Mouse (Mus musculus) midbrain, postnatal 0 days (tissue): ENCODE results near the gene Cuta. TPM values are rescaled to one million over a fixed set of nuclear protein-coding genes. Genes with fewer than 3 reads are reported as not detected.

Experiments used
- ATAC-seq: fragments of 200-750 bp; cut with Nextera tagmentation; 2 replicates; pipeline ENCODE4 v1.8.0; 2017; ENCODE audit warnings: moderate number of reproducible peaks, mild to moderate bottlenecking, moderate TSS enrichment, moderate library complexity; ENCODE audit not compliant: low FRiP score
- DNase-seq: peaks from one replicate; pipeline ENCODE4 v3.0.0-alpha.2; 2015; ENCODE audit warnings: low spot score
- H3K27ac ChIP-seq: fragments of 300-500 bp; sonication (generic); 2 replicates; pipeline ENCODE4 v1.5.1; 2014; ENCODE audit warnings: low read depth, mild to moderate bottlenecking, low read length, mixed read lengths
- H3K27me3 ChIP-seq: fragments of 300-500 bp; sonication (generic); 2 replicates; pipeline ENCODE4 v1.6.1; 2014; ENCODE audit warnings: low read length, control low read depth, mixed read lengths; ENCODE audit not compliant: insufficient read depth
- H3K36me3 ChIP-seq: fragments of 300-500 bp; sonication (generic); 2 replicates; pipeline ENCODE4 v1.6.1; 2014; ENCODE audit warnings: low read length, control low read depth, mixed read lengths; ENCODE audit not compliant: insufficient read depth
- H3K4me1 ChIP-seq: fragments of 300-500 bp; sonication (generic); 2 replicates; pipeline ENCODE4 v1.6.1; 2014; ENCODE audit warnings: mild to moderate bottlenecking, control low read depth, antibody characterized with exemption, low read length, mixed read lengths; ENCODE audit not compliant: insufficient read depth
- H3K4me2 ChIP-seq: fragments of 300-500 bp; sonication (generic); 2 replicates; pipeline ENCODE4 v1.6.1; 2014; ENCODE audit warnings: low read depth, mild to moderate bottlenecking, low read length, mixed read lengths; ENCODE audit not compliant: poor library complexity, severe bottlenecking
- H3K4me3 ChIP-seq: fragments of 300-500 bp; sonication (generic); 2 replicates; pipeline ENCODE4 v1.5.1; 2014; ENCODE audit warnings: low read depth, mild to moderate bottlenecking, low read length, moderate library complexity
- H3K9ac ChIP-seq: fragments of 300-500 bp; sonication (generic); replicated peaks from 2 replicates; pipeline ENCODE4 v1.6.1; 2014; ENCODE audit warnings: mild to moderate bottlenecking, low read length, moderate library complexity, mixed read lengths; ENCODE audit not compliant: poor library complexity, severe bottlenecking
- H3K9me3 ChIP-seq: fragments of 300-500 bp; sonication (generic); 2 replicates; pipeline ENCODE4 v1.6.1; 2016; ENCODE audit warnings: low read length, control low read depth
- CTCF ChIP-seq: IDR thresholded peaks from 2 replicates; pipeline ENCODE4 v1.5.1; 2016; ENCODE audit warnings: antibody characterized with exemption, mild to moderate bottlenecking
- WGBS: fragments of 180-500 bp; shearing (Covaris S2); extraction: QIAGEN DNeasy Blood & Tissue Kit; methylation state at CpG from one replicate; pipeline ENCODE4 v1.1.7; 2014; 5-methylcytosine and 5-hydroxymethylcytosine counted together
- polyA plus RNA-seq: library from polyadenylated mRNA; unstranded; fragments of >200 nt; fragmentation: Nextera tagmentation; extraction: Ambion mirVana; gene quantifications from 2 replicates; pipeline ENCODE4 v1.2.1, GENCODE M21; 2015
- total RNA-seq: library from RNA; depleted of rRNA; stranded (reverse); fragments of >200 nt; gene quantifications from 2 replicates; pipeline ENCODE4 v1.2.3, GENCODE M21; 2014

Gene Cuta
- total and polyA plus RNA-seq, 2 experiments from 2014 or later, result 55.6 to 143 TPM

DNA sequence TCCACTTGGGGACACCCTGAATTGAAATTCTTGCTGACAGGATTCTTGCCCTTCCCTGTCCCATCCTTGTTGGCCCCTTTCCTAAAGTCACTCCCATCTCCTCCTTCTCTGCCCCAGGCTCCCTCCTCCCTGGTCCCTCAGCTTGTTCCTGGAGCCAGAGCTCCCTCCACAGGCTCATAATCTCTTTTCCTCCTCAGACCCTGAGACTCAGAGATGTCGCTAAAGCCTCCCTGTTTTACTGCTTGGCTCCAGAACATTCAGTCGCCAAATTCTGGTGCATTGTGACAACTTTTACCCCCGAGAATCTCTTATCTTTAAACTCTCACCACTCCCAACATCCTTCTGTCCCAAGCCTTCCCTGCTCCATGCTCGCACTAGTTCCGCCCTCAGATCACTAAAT is 35.0 kb downstream of the Cuta start:
- no peak for ATAC-seq
- WGBS, result 57% methylated on average over 5 of the region's 5 CpGs
- TF ChIP-seq CTCF, result no peak; the same call in 1 of the 2 replicates

DNA sequence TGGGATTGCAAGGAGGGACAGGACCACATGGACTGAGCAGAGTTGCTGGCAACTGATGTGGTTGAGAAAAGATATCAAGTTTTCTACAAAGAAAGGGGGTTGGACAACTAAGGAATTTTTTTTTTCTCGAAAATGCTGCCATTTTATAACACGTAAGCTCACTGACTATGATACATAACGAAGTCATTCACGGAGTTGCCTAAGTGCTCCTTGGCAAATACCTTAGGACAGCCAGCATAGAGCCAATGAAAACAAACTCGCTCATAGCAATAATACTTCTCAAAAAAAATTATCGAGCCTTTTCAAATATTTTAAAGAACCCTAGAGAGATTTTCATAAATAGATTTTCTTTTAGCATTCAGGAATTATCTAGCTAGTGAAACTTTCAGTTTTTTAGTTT is 38.5 kb downstream of the Cuta start:
- Histone ChIP-seq H3K9ac (no peak overlapping the region), H3K27ac (no peak overlapping the region), H3K9me3 (no peaks in the 10 kb centered on the region), H3K4me1 (no peaks in the 10 kb centered on the region), H3K4me3 (no peak overlapping the region), H3K36me3 (no peaks in the 10 kb centered on the region), H3K27me3 (no peaks in the 10 kb centered on the region), H3K4me2 (no peak overlapping the region)
- ATAC-seq (no peak), DNase-seq (no peak)
- 77% methylated on average over 6 of the region's 6 CpGs for WGBS
- no peak for TF ChIP-seq CTCF

More for the DNA sequence above, 35.0 kb downstream of the Cuta start:
- no peaks in the 10 kb centered on the region for H3K36me3 ChIP-seq
- H3K27me3 ChIP-seq, result no peaks in the 10 kb centered on the region
- H3K9ac ChIP-seq, result no peak overlapping the region
- H3K4me1 ChIP-seq, result no peaks in the 10 kb centered on the region
- DNase-seq, result no peak
- H3K9me3 ChIP-seq, result no peaks in the 10 kb centered on the region
- H3K4me2 ChIP-seq, result no peak overlapping the region
- H3K4me3 ChIP-seq, result no peak overlapping the region
- H3K27ac ChIP-seq, result no peak overlapping the region

DNA sequence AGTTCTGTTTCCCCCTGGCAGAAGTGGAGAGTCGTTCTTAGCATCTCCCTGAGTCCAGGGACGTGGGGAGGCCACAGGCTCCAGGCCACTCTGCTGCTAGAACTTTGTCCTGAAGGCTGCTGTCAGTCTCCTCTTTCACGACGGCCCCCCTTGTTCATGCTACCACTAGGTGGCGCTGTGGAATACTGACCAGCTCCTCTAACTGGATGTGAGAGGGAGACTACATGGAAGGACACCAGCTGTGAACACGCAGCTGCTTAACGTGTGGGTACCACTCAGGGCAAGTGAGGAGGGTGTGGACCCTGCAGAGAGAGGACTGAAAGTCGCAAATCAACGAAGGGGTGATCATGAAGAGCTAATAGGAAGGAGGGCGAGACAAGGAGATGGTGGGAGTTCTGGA is 43.8 kb downstream of the Cuta start:
- 13% methylated on average over 10 of the region's 10 CpGs for WGBS
- H3K4me2 ChIP-seq, result no peak overlapping the region
- no peak overlapping the region for H3K27ac ChIP-seq
- H3K4me3 ChIP-seq, result no peak overlapping the region
- H3K36me3 ChIP-seq, result no peaks in the 10 kb centered on the region
- H3K9me3 ChIP-seq, result no peaks in the 10 kb centered on the region
- DNase-seq (peak; percentile 63), ATAC-seq (no peak)
- peak; percentile 83 for TF ChIP-seq CTCF
- no peak overlapping the region for H3K9ac ChIP-seq
- H3K27me3 ChIP-seq, result no peaks in the 10 kb centered on the region
- H3K4me1 ChIP-seq, result no peaks in the 10 kb centered on the region; the same call in 1 of the 2 replicates

DNA sequence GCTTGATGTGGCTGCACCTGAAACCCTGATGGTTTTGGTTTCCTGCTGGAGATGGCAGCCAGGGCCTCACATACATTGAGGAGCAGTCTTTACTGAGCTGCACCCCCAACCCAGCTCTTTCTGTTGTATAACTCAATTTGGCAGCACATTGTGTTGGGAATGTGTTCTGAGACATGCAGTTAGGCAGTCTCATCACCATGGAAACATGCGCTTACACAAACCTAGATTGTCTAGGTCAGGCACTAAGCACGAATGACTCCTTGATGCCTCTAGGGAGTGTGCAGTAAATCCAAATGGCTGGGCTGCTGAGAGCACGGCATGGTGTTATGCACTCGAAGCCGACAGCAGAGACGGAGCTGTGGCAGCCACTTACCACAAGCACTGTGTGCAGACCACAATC is 45.0 kb downstream of the Cuta start:
- ATAC-seq (no peak), DNase-seq (peak; percentile 43)
- H3K9ac ChIP-seq, result no peak overlapping the region
- H3K4me2 ChIP-seq, result no peak overlapping the region
- no peaks in the 10 kb centered on the region; the same call in 1 of the 2 replicates for H3K4me1 ChIP-seq
- no peaks in the 10 kb centered on the region for H3K27me3 ChIP-seq
- TF ChIP-seq CTCF, result no peak
- 71% methylated on average over 6 of the region's 6 CpGs for WGBS
- no peaks in the 10 kb centered on the region for H3K9me3 ChIP-seq
- no peak overlapping the region for H3K4me3 ChIP-seq
- H3K27ac ChIP-seq, result no peak overlapping the region
- no peaks in the 10 kb centered on the region for H3K36me3 ChIP-seq

DNA sequence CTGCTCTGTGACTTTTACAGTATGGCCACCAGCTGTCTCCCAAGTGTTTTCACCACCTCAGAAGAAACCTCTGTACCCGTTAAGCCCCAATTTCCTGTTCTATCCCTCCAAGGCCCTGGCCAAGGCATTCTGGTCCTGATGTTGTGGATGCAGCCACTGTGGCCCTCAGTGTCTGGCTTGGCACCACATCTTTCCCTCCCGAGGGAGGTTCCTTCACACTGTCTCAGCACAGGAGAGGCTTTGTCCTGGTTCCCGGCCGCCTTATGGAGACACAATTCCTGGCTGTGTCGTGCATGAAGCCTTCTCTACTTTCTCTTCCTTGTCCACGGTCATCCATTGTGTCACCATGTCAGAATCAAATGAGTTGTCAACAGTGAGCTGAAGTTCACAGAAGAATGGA is 45.9 kb downstream of the Cuta start:
- WGBS, result 49% methylated on average over 6 of the region's 6 CpGs
- ATAC-seq (no peak), DNase-seq (no peak)
- no peak for TF ChIP-seq CTCF
- Histone ChIP-seq H3K4me1 (no peaks in the 10 kb centered on the region; the same call in 1 of the 2 replicates), H3K36me3 (no peaks in the 10 kb centered on the region), H3K4me3 (no peak overlapping the region), H3K27me3 (no peaks in the 10 kb centered on the region), H3K9ac (no peak overlapping the region), H3K4me2 (no peak overlapping the region), H3K9me3 (no peaks in the 10 kb centered on the region), H3K27ac (no peak overlapping the region)

DNA sequence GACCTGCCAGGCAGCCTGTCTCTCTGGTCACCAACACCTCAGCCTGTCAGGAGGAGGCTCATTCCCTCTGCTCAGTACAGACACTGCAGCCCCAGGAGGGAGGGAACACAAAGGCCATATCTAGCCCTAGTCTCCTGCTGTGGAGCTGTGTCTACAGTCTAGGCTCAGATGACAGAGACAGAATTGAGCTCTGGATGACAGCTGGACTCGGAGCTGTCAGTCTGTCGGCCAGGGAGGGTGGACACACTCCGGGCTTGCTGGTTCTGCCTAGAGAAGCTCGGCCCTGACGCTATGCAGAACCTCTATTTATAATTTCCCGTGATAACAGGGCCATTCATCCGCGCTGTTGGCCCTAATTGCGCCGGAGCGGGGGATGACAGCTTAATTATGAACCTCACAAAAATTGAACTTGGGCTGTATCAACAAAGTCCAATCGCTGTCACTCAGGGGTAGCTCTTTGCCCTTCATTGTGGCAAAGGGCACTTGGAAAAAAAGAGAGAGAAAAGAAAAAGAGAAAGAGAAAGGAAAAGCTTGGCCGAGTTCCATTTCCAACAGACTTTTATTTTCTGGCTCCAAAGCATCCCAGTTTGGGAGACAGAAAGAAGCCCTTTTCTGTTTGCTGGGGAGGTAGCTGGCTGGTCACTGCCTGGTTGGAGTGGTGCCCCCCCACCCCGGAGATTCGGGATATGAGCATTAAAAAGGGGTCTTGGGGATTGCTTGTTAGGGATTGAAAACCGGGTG is 46.6 kb downstream of the Cuta start:
- ATAC-seq (no peak), DNase-seq (no peak)
- H3K4me2 ChIP-seq, result no peak overlapping the region
- H3K4me3 ChIP-seq, result no peak overlapping the region
- H3K4me1 ChIP-seq, result no peaks in the 10 kb centered on the region; the same call in 1 of the 2 replicates
- TF ChIP-seq CTCF, result no peak
- H3K27me3 ChIP-seq, result no peaks in the 10 kb centered on the region
- 38% methylated on average over 16 of the region's 16 CpGs for WGBS
- H3K9ac ChIP-seq, result no peak overlapping the region
- no peaks in the 10 kb centered on the region for H3K36me3 ChIP-seq
- no peaks in the 10 kb centered on the region for H3K9me3 ChIP-seq
- no peak overlapping the region for H3K27ac ChIP-seq
